Mouse (Mus musculus) liver, embryonic 14.5 days (tissue): ENCODE data around the gene Arsg.

ENCODE experiments used
- CTCF ChIP-seq: IDR thresholded peaks from 2 replicates; pipeline ENCODE4 v1.5.1; 2016; ENCODE audit warnings: antibody characterized with exemption, low read depth, control low read depth
- EP300 ChIP-seq: IDR thresholded peaks from 2 replicates; pipeline ENCODE4 v1.6.1; 2016; ENCODE audit warnings: antibody characterized with exemption, low read depth

DNA sequence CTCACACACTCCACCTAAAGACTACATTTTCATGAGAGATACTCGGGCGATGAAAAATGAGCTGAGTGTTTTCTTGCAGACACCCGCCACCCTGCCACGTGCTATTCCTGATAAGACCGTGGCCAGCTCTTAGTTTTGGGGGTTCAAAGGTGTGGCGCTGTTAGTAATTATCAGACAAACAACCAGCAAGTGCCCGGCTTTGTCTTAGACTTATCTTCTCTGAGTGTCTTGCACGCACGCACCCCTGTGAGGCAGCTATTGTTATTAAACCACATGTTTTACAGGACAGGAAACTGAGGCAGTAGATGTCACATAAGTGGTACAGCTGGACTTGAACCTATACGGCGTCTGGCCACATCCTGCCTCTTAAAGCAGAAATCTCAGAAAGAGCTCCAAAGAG is 84.2 kb downstream of the Arsg start:
- TF ChIP-seq CTCF (0 out of 2 replicates have a peak, but pooled peaks have one; percentile 8), EP300 (peak; percentile 96)
